Mouse (Mus musculus): ENCODE results near the gene Hip1. TPM values are rescaled to one million over a fixed set of nuclear protein-coding genes. Genes with fewer than 3 reads are reported as not detected.

Hip1 gene
- polyA plus RNA-seq, 1 experiment from 2014 or later, result 8.0 TPM

- ATAC-seq, result no peak
- 64% methylated on average over 8 of the region's 8 CpGs for WGBS (ENCODE audit: insufficient replicate concordance)
- Histone ChIP-seq H3K4me3 (no peak overlapping the region), H3K27ac (no peak overlapping the region), H3K9ac (no peak overlapping the region), H3K9me3 (replicated peaks) (no peaks in the 10 kb centered on the region), H3K4me2 (no peak overlapping the region), H3K4me1 (no peaks in the 10 kb centered on the region), H3K36me3 (no peaks in the 10 kb centered on the region), H3K27me3 (replicated peaks) (no peaks in the 10 kb centered on the region)
These were observed 42.9 kb downstream of the Hip1 start for GRCm38 (mm10) chr5:135502027-135502426.

- Histone ChIP-seq H3K9me3 (replicated peaks) (no peaks in the 10 kb centered on the region), H3K9ac (no peak overlapping the region), H3K27me3 (replicated peaks) (no peaks in the 10 kb centered on the region), H3K27ac (no peak overlapping the region), H3K4me3 (no peak overlapping the region), H3K4me2 (no peak overlapping the region), H3K4me1 (no peaks in the 10 kb centered on the region), H3K36me3 (no peaks in the 10 kb centered on the region)
- 58% methylated on average over 3 of the region's 3 CpGs for WGBS (ENCODE audit: insufficient replicate concordance)
- no peak for ATAC-seq
These were observed 46.0 kb downstream of the Hip1 start for GRCm38 (mm10) chr5:135498914-135499313.

GRCm38 (mm10) chr5:135497347-135497955 is 47.5 kb downstream of the Hip1 start:
- H3K4me3 ChIP-seq, result no peak overlapping the region
- no peak overlapping the region for H3K4me2 ChIP-seq
- H3K9ac ChIP-seq, result no peak overlapping the region
- no peaks in the 10 kb centered on the region for H3K36me3 ChIP-seq
- no peak for ATAC-seq
- WGBS (ENCODE audit: insufficient replicate concordance), result 64% methylated on average over 6 of the region's 6 CpGs
- no peaks in the 10 kb centered on the region for H3K9me3 ChIP-seq (replicated peaks)
- no peaks in the 10 kb centered on the region for H3K4me1 ChIP-seq
- no peaks in the 10 kb centered on the region for H3K27me3 ChIP-seq (replicated peaks)
- no peak overlapping the region for H3K27ac ChIP-seq

- no peaks in the 10 kb centered on the region for H3K36me3 ChIP-seq
- no peak overlapping the region for H3K9ac ChIP-seq
- 73% methylated on average over 2 of the region's 2 CpGs for WGBS (ENCODE audit: insufficient replicate concordance)
- no peaks in the 10 kb centered on the region for H3K4me1 ChIP-seq
- H3K27ac ChIP-seq, result no peak overlapping the region
- H3K4me2 ChIP-seq, result no peak overlapping the region
- H3K27me3 ChIP-seq (replicated peaks), result no peaks in the 10 kb centered on the region; the same call in 1 of the 2 replicates
- no peak for ATAC-seq
- H3K9me3 ChIP-seq (replicated peaks), result no peaks in the 10 kb centered on the region
- H3K4me3 ChIP-seq, result no peak overlapping the region
These were observed 48.4 kb downstream of the Hip1 start for GRCm38 (mm10) chr5:135496489-135496888.

GRCm38 (mm10) chr5:135495471-135495870 is 49.4 kb downstream of the Hip1 start:
- no peak overlapping the region for H3K4me2 ChIP-seq
- no peaks in the 10 kb centered on the region for H3K4me1 ChIP-seq
- no peak overlapping the region for H3K27ac ChIP-seq
- H3K9ac ChIP-seq, result no peak overlapping the region
- 81% methylated on average over 8 of the region's 8 CpGs for WGBS (ENCODE audit: insufficient replicate concordance)
- H3K36me3 ChIP-seq, result no peaks in the 10 kb centered on the region
- no peak for ATAC-seq
- H3K4me3 ChIP-seq, result no peak overlapping the region
- H3K9me3 ChIP-seq (replicated peaks), result no peaks in the 10 kb centered on the region
- H3K27me3 ChIP-seq (replicated peaks), result peaks cover 5% of the 10 kb centered on the region

- H3K9me3 ChIP-seq (replicated peaks), result no peaks in the 10 kb centered on the region
- 68% methylated on average over 13 of the region's 13 CpGs for WGBS (ENCODE audit: insufficient replicate concordance)
- 0 out of 2 replicates have a peak, but pooled peaks have one; percentile 46 for ATAC-seq
These were observed 50.6 kb downstream of the Hip1 start for GRCm38 (mm10) chr5:135494183-135494910.

GRCm38 (mm10) chr5:135493095-135493494 is 51.8 kb downstream of the Hip1 start:
- no peak overlapping the region for H3K9ac ChIP-seq
- H3K27me3 ChIP-seq (replicated peaks), result peaks cover 28% of the 10 kb centered on the region
- H3K4me2 ChIP-seq, result no peak overlapping the region
- ATAC-seq, result no peak
- 65% methylated on average over 3 of the region's 3 CpGs for WGBS (ENCODE audit: insufficient replicate concordance)
- H3K4me3 ChIP-seq, result no peak overlapping the region
- no peak overlapping the region for H3K27ac ChIP-seq
- 0 out of 2 replicates have a peak, but pooled peaks cover 4% of the 10 kb centered on the region for H3K4me1 ChIP-seq
- no peaks in the 10 kb centered on the region for H3K36me3 ChIP-seq
- no peaks in the 10 kb centered on the region for H3K9me3 ChIP-seq (replicated peaks)

More at GRCm38 (mm10) chr5:135494183-135494910, 50.6 kb downstream of the Hip1 start:
- Histone ChIP-seq H3K27me3 (replicated peaks) (peaks cover 16% of the 10 kb centered on the region), H3K9ac (no peak overlapping the region), H3K4me2 (no peak overlapping the region), H3K27ac (no peak overlapping the region), H3K36me3 (no peaks in the 10 kb centered on the region), H3K4me1 (0 out of 2 replicates have a peak, but pooled peaks cover 4% of the 10 kb centered on the region), H3K4me3 (no peak overlapping the region)

- Histone ChIP-seq H3K36me3 (no peaks in the 10 kb centered on the region), H3K27me3 (replicated peaks) (peaks cover 38% of the 10 kb centered on the region), H3K9ac (no peak overlapping the region), H3K4me3 (no peak overlapping the region), H3K4me2 (no peak overlapping the region), H3K9me3 (replicated peaks) (no peaks in the 10 kb centered on the region), H3K4me1 (0 out of 2 replicates have a peak, but pooled peaks cover 4% of the 10 kb centered on the region), H3K27ac (no peak overlapping the region)
- WGBS (ENCODE audit: insufficient replicate concordance), result 56% methylated on average over 2 of the region's 2 CpGs
- ATAC-seq, result no peak
These were observed 52.8 kb downstream of the Hip1 start for GRCm38 (mm10) chr5:135492126-135492525.

- H3K9ac ChIP-seq, result 0 out of 2 replicates have a peak overlapping the region, but pooled peaks have one; percentile 41
- no peak overlapping the region for H3K27ac ChIP-seq
- H3K4me3 ChIP-seq, result peak overlapping the region; percentile 50
- H3K36me3 ChIP-seq, result no peaks in the 10 kb centered on the region
- peak overlapping the region; percentile 67 for H3K4me2 ChIP-seq
- no peak for ATAC-seq
- peaks cover 4% of the 10 kb centered on the region; the same call in 1 of the 2 replicates for H3K4me1 ChIP-seq
- peaks cover 44% of the 10 kb centered on the region for H3K27me3 ChIP-seq (replicated peaks)
- WGBS (ENCODE audit: insufficient replicate concordance), result 18% methylated on average over 13 of the region's 14 CpGs
- no peaks in the 10 kb centered on the region for H3K9me3 ChIP-seq (replicated peaks)
These were observed 55.1 kb downstream of the Hip1 start for GRCm38 (mm10) chr5:135489695-135490294.

GRCm38 (mm10) chr5:135488881-135489694 is 55.8 kb downstream of the Hip1 start:
- H3K27me3 ChIP-seq (replicated peaks), result peaks cover 44% of the 10 kb centered on the region
- under 1% methylated on average over 54 of the region's 59 CpGs for WGBS (ENCODE audit: insufficient replicate concordance)
- peak overlapping the region; percentile 25; the same call in 1 of the 2 replicates for H3K27ac ChIP-seq
- peak; percentile 48; the same call in 1 of the 2 replicates for ATAC-seq
- peak overlapping the region; percentile 50 for H3K4me3 ChIP-seq
- no peaks in the 10 kb centered on the region for H3K36me3 ChIP-seq
- peak overlapping the region; percentile 41; the same call in 1 of the 2 replicates for H3K9ac ChIP-seq
- peak overlapping the region; percentile 67 for H3K4me2 ChIP-seq
- H3K4me1 ChIP-seq, result peaks cover 4% of the 10 kb centered on the region; the same call in 1 of the 2 replicates
- no peaks in the 10 kb centered on the region for H3K9me3 ChIP-seq (replicated peaks)

- peak overlapping the region; percentile 41; the same call in 1 of the 2 replicates for H3K9ac ChIP-seq
- H3K4me1 ChIP-seq, result peaks cover 4% of the 10 kb centered on the region; the same call in 1 of the 2 replicates
- peak overlapping the region; percentile 67 for H3K4me2 ChIP-seq
- no peaks in the 10 kb centered on the region for H3K9me3 ChIP-seq (replicated peaks)
- peaks cover 44% of the 10 kb centered on the region for H3K27me3 ChIP-seq (replicated peaks)
- ATAC-seq, result no peak
- H3K27ac ChIP-seq, result no peak overlapping the region
- WGBS (ENCODE audit: insufficient replicate concordance), result 3% methylated on average over 19 of the region's 19 CpGs
- H3K4me3 ChIP-seq, result peak overlapping the region; percentile 50
- no peaks in the 10 kb centered on the region for H3K36me3 ChIP-seq
These were observed 56.6 kb downstream of the Hip1 start for GRCm38 (mm10) chr5:135488222-135488880.

Data from liver, embryonic 12.5 days (tissue).